Mouse (Mus musculus) CD4-positive, CD25-positive, alpha-beta regulatory T cell, adult 2 months (primary cell): ENCODE data around the gene Igflr1.

Experiments
- DNase-seq: peaks from one replicate; pipeline ENCODE4 v3.0.0-alpha.2; 2012; ENCODE audit warnings: low read depth, low spot score

The Igflr1 gene

GRCm38 (mm10) chr7:30613529-30614112, 48.4 kb downstream of the Igflr1 start:
- peak; percentile 79 for DNase-seq

- DNase-seq: peak; percentile 63
Measured at GRCm38 (mm10) chr7:30614454-30614853, 49.2 kb downstream of the Igflr1 start.

- no peak for DNase-seq
Measured at GRCm38 (mm10) chr7:30615049-30615760, 50.0 kb downstream of the Igflr1 start.
